Mouse (Mus musculus) heart, postnatal 10 days (tissue): ENCODE measurements around the gene Hist1h2bn. TPM values are rescaled to one million over a fixed set of nuclear protein-coding genes. Genes with fewer than 3 reads are reported as not detected.

Experiments used
- microRNA-seq, 2 experiments: library from miRNA; unstranded; fragments of <30 nt; microRNA quantifications; one replicate each; pipeline ENCODE4 v1.2.0; 2022
- total RNA-seq, 2 experiments: library from RNA; stranded (reverse); gene quantifications; 2 replicates each; pipeline ENCODE4 v1.2.3; 2021

Gene Hist1h2bn
- total RNA-seq, 2 experiments from 2014 or later: 98.6 to 149 TPM

Small RNA genes within 50 kb of the gene (microRNA-seq; reads per million reads assigned to microRNA genes)
- 0 reads per million in 2 experiments for gene Gm44346
- gene Gm44357: 0 reads per million in 2 experiments
- gene Gm44367: 0 reads per million in 2 experiments
- gene Gm44454: 0 reads per million in 2 experiments

Other genes with a start within 250 kb of the Hist1h2bn start
- 10 to 100 TPM; 13.9 to 18.1 TPM for gene Zkscan8, start 223.0 kb upstream of the Hist1h2bn start, total RNA-seq
- gene Olfr1366, start 211.3 kb upstream of the Hist1h2bn start, total RNA-seq: not detected
- not detected for gene Olfr1535, start 194.2 kb upstream of the Hist1h2bn start, total RNA-seq
- gene Olfr1364, start 172.4 kb upstream of the Hist1h2bn start, total RNA-seq: not detected
- gene Olfr1362, start 140.1 kb upstream of the Hist1h2bn start, total RNA-seq: not detected
- not detected for gene Olfr11, start 111.6 kb upstream of the Hist1h2bn start, total RNA-seq
- not detected for gene Olfr1361, start 90.7 kb upstream of the Hist1h2bn start, total RNA-seq
- not detected for gene Olfr1360, start 76.7 kb upstream of the Hist1h2bn start, total RNA-seq
- not detected for gene Olfr1359, start 56.0 kb upstream of the Hist1h2bn start, total RNA-seq
- 100 to 1,000 TPM; 206 to 220 TPM for gene Hist1h2bl, start 38.0 kb upstream of the Hist1h2bn start, total RNA-seq
- 100 to 1,000 TPM; 201 to 229 TPM for gene Hist1h2ai, start 37.7 kb upstream of the Hist1h2bn start, total RNA-seq
- gene Hist1h3h, start 36.5 kb upstream of the Hist1h2bn start, total RNA-seq: 100 to 1,000 TPM; 284 to 332 TPM
- 10 to 100 TPM; 54.7 to 69.5 TPM for gene Hist1h2bm, start 32.1 kb upstream of the Hist1h2bn start, total RNA-seq
- gene Hist1h4j, start 19.1 kb upstream of the Hist1h2bn start, total RNA-seq: 10 to 100 TPM; 39.0 to 39.7 TPM
- 100 to 1,000 TPM; 426 to 466 TPM for gene Hist1h4k, start 3.6 kb upstream of the Hist1h2bn start, total RNA-seq
- gene Hist1h2ak, start 296 bp upstream of the Hist1h2bn start, total RNA-seq: 10 to 100 TPM; 79.2 to 89.4 TPM
- 100 to 1,000 TPM; 112 to 150 TPM for gene Hist1h1b, start 26.5 kb downstream of the Hist1h2bn start, total RNA-seq
- 100 to 1,000 TPM; 213 to 223 TPM for gene Hist1h3i, start 29.2 kb downstream of the Hist1h2bn start, total RNA-seq
- gene Hist1h2an, start 33.1 kb downstream of the Hist1h2bn start, total RNA-seq: 10 to 100 TPM; 37.7 to 43.5 TPM
- gene Hist1h2bp, start 33.3 kb downstream of the Hist1h2bn start, total RNA-seq: 10 to 100 TPM; 80.8 to 84.7 TPM
- 100 to 1,000 TPM; 177 to 197 TPM for gene Hist1h2bq, start 56.1 kb downstream of the Hist1h2bn start, total RNA-seq
- gene Hist1h2ao, start 56.3 kb downstream of the Hist1h2bn start, total RNA-seq: not detected
- gene Hist1h4m, start 57.6 kb downstream of the Hist1h2bn start, total RNA-seq: 100 to 1,000 TPM; 322 to 356 TPM
- gene Hist1h4n, start 78.1 kb downstream of the Hist1h2bn start, total RNA-seq: 10 to 100 TPM; 39.5 to 61.3 TPM
- gene Hist1h2ap, start 79.4 kb downstream of the Hist1h2bn start, total RNA-seq: 100 to 1,000 TPM; 265 to 322 TPM
- 100 to 1,000 TPM; 181 to 198 TPM for gene Hist1h2br, start 79.6 kb downstream of the Hist1h2bn start, total RNA-seq
- gene Zfp184, start 191.0 kb downstream of the Hist1h2bn start, total RNA-seq: 1 to 10 TPM; 1.4 to 1.9 TPM
- not detected for gene Pom121l2, start 227.1 kb downstream of the Hist1h2bn start, total RNA-seq